Mouse (Mus musculus) heart, adult 2 months (tissue): ENCODE measurements around the gene Knl1.

ENCODE experiments used
- CTCF ChIP-seq: fragments of 200-600 bp; IDR thresholded peaks from 2 replicates; pipeline ENCODE4 v1.8.1; 2022; ENCODE audit warnings: antibody characterized with exemption, mild to moderate bottlenecking, moderate library complexity
- POLR2A ChIP-seq: fragments of 200-500 bp; IDR thresholded peaks from 2 replicates; pipeline ENCODE4 v1.6.1; 2011; ENCODE audit warnings: mild to moderate bottlenecking, low read depth, low read length, control low read depth; ENCODE audit not compliant: insufficient read depth

- no peak for TF ChIP-seq POLR2A
- no peak for TF ChIP-seq CTCF
Measured at GRCm38 (mm10) chr2:119047849-119048248, 930 bp downstream of the Knl1 start.
